Mouse (Mus musculus) MEL-GATA-1-ER (cell line): ENCODE measurements around the gene Eif2a.
"Not testable (repeated sequence)": the region's sequence is repeated elsewhere in the genome, so short reads cannot be mapped to it uniquely, and the experiment has no call there.

ENCODE experiments used
- DNase-seq: peaks from one replicate; pipeline ENCODE4 v3.0.0-alpha.2; 2012; ENCODE audit warnings: low read depth; ENCODE audit errors: extremely low read depth

The Eif2a gene

DNA sequence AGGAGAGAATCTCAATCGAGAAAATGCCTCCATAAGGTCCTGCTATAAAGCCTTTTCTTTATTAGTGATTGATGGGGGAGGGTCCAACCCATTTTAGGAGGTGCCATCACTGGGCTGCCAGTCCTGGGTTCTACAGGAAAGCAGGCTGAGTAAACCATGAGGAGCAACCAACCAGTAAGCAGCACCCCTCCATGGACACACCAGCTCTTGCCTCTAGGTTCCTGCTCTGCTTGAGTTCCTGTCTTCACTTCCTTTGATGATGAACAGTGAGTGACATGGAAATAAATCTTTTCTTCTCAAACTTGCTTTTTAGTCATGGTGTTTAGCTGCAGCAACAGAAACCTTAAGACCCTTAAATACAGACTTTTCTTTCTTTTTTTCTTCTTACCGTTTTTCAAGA is 4.3 kb upstream of the Eif2a start:
- no peak for DNase-seq

DNA sequence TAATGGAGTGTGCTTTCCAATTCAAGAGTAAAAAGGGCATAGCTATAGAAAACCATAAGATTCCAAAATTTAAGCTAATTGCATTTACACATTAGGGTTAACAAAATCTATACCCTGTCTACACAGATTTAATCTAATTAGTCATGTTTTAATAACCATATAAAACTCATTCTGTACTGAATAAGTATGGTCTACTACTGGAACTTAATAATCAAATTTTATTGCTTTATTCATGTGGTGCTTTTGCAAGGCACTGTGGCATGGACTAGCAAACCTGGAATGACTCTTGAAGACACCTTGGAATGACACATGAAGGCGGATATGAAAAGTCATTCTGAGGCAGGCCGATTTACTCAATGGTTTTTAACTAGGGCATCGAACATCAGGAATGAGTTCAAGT is 2.2 kb upstream of the Eif2a start:
- no peak for DNase-seq

DNA sequence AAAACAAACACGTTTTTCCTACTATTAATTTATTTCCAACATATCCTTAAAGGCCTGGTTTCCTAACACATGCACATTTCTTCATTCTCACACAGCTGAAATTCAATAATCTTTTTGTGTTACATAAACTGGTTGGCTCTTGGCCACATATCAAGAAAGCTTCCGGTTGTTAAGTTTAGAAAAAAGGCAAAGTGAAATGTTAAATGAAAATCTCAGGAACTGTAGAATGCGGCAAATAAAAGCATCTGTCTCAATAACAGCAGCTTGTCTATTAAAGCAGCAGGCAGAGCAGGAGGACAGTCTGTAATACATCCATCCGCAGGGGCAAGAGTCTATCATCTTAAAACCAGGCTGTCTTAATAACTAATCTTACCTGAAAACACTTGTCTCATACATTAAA is 1.4 kb upstream of the Eif2a start:
- no peak for DNase-seq

DNA sequence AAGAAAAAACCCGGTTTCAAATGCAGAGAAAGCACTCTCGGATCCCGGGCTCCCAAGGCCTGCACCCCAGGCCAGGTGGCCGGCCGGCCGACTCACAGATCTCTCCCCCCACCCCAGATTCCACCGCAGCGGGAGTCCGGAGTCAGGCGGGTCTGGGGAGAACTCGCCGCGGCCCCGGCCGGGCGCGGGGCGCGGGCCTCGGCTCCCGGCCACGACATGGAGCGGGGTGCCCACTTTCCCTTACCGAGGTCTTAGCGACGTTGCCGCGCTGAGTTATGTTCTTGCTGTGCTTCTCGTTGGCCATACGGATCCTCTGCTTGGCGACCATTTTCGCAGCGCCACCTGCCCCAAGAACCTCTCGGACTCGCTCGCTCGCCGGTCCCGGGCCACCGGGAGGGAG is 455 bp upstream of the Eif2a start:
- DNase-seq, result no peak

DNA sequence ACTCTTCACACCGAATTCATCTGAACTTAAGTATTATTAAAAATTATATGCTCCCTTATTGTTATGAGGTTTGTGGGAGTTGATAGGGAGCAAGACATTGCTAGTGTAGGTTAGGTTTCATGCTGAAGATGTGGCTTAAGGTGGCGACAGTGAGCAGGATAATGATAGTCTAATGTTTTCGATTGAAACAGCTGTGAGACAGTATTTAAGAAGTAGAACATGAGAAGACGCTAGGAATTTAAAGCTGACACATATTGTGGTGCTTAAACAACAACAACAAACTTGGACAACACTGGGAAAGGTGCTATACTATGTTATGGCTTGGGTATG is 752 bp downstream of the Eif2a start:
- DNase-seq, result no peak

DNA sequence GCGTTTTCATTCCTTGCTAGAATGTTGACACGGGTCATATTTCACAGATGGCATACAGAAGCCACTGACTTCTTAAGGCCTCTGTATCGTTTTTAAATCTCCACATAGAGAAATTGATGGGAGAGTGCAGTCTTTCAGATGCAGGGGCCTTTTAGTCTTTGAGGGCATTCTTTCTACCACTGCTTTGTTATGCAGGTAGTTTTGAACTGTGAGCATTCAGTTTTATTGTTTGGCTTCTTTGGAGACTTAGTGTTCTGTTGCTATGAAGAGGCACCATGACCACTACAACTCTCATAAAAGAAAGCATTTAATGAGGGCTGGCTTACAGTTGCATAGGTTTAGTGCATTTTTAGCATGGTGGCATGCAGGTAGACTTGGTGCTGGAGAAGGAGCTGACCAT is 11.0 kb downstream of the Eif2a start:
- DNase-seq, result no peak

DNA sequence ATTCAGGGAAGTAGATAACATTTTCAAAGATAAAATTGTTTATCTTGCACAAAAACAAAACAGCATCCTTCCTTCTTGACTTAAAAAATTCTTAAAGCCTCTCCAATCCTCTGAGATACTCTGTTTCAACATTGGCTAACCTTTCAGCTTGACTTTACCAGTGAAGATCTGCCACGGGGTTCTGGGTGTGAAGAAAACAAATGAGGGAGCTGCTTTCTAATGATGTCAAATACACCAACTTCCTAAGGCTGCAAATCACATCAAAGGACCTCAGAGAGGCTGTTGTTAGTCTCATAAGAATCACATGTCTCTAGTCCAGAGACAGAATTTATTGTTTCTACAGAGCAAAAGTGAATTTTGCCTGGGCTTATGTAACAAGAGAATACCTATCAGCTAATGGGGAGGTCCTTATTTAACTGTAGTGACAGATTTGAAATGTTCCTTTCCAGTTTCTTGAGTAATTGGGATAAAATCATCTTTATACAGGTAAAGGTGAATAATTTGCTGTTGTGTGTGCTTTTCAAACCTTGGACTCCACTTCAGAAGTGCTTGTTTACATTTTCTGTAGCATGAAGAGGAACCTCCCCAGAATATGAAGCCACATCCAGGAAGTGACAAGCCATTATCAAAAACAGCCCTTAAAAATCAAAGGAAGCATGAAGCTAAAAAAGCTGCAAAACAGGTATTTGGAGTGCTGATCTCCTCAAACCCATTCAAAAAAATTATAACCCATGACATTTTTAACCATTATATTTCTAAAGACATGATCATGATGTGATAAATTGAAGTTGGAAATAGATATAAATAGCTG is 26.6 kb downstream of the Eif2a start:
- DNase-seq, result no peak

DNA sequence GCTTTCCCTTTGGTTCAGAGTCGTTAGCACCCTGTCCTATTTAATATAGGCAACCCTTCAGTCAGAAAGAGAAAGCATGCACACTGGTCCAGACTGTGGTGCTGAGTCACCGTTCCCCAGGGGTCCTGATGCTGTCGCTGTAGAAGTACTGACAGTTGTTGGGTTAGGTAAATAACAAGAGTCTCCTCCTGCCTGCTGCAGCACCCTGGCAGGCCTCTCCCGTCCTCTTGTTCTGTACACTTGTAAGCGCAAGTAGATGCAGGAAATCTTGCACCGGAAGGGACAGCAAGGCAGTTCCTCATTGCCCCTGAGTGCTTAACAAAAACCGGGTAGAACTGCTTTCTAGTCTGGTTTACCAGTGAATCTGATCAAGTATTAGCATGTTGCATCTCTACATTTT is 31.0 kb downstream of the Eif2a start:
- no peak for DNase-seq

DNA sequence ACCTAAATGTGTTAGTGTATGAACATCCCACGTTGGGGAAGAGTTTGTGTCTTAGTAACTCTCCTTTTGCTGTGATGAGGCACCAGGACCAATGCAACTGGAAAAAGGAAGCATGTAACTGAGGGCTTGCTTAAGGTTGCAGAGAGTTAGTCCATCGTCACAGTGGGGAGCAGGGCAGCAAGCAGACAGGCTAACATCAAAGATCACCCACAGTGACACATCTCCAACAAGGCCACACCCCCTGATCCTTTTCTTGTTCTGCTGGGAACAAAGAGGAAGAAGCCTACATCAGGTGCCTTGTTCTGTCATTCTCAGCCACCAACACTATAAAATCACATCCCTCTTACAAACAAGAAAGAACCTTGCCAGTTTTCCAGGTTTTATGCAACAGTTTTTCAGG is 34.3 kb downstream of the Eif2a start:
- DNase-seq, result no peak

DNA sequence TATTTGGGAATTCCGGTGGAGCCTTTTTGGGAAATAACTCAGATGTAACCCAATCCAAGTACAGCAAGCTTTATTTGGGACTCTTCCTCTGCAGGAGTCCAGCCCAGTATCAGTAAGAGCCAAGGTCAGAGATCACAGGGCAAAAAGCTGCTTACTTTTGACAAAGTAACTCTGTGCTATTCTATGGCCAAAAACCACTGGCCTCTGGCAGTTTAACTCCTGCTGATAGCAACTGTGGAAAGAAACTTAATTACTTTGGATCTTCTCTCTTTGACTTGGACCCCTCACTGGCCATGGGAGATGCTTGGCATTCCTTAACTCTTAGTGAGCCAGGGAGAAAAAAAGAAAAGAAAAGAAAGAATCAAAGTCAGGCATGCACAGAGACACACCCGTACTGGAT is 35.8 kb downstream of the Eif2a start:
- no peak for DNase-seq

DNA sequence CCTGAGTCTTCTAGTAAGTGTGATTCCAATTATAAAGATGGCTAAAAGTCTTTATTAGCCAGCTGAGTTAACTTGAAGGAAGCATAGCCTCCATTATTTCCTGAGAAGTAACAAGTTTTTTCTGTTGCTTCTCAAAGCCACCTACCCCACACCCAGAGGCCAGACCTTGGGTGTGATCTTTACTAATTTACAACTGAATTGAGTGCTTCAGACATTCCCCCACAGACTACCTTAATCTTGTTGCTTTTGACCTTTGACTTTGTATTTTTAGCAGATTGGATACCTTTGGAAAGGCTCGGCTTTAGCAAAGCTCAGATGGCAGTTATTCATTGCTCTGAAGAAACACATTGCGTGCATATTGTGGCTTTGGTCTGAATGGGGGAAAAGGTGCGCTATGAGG is 45.2 kb downstream of the Eif2a start:
- no peak for DNase-seq

DNA sequence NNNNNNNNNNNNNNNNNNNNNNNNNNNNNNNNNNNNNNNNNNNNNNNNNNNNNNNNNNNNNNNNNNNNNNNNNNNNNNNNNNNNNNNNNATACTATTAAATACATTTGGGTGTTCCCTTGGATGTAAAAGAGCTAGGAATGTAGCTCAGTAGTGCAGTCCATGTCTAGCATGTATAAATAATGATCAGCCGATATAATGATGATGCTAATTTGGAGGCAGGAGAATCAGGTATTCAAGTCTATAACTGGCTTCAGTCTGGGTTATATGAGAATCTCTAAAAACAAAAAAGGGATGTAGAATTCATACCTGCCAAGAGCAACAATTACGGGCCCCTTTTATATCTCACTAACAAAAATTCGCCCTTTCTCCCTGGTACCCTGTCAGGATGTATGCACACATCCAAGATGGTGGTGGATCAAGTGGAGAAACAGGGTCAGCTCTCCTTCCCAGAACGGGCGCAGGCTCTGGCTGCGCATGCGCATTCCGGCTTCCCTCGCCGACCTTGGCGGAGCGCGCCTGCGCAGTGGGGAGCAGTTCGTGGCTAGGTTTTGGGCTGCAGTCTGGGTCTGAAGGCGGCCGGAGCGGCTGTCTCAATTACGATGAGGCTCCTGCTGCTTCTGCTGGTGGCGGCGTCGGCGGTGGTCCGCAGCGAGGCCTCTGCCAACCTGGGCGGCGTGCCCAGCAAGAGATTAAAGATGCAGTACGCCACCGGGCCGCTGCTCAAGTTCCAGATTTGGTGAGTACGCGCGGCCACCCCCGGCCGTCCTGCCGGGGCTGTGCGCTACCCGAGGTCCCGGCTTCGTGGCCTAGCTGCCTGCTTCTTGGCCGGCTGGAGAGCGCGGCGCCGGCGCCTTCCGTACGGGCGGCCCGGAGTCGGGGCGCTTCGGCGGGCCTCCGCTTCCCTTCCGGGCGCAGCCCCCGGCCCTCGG is 50.8 kb downstream of the Eif2a start, which contains the start of gene Selenot:
Selenot (plus strand) TSS at position 500 of the 930 bp plus-strand sequence.
- DNase-seq, result peak; percentile 85

DNA sequence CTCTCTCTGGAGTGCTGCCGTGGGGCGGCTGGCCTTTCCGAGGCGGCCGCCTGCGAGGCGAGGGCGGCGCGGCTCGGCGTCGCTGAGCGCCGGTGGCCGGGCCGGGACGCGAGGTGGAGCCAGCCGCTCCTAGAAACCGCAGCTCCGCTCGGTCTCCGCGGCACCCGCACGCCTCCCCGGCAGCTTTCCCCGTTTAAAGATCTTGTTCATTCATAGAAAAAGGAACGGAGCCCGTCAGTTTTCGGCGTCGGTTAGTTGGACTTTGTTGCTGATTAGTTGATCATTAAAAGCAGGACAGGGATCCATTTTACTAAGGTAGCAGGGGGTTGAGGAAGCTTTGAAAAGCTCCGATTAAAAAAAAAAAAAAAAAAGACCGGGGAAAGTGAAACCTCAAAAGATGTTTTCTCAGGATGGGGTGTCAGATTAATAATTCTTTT is 51.5 kb downstream of the Eif2a start:
- peak; percentile 29 for DNase-seq

DNA sequence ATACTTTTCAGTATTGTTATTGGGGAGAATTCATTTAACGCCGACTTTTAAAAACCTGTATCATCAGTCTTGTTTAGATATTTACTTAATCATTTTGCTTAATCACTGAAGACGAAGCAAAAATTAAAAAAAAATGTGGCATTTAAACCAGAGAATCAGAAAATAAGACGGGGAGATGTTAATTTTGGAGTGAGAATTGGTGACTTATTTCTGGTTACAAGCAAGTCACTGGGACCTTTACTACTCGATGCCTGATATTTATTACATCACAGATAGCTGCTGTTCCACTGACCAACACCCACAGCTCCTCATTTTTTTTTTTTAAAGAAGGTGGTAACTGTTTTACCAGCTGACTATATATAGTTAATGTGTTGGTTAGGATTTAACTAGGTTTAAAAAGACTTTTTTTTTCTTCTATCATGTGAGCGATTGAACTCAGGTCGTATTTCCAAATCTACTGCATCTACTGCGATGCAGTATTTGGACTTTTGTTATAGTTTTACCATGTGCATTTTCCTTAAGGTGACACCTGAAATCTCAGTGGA is 52.0 kb downstream of the Eif2a start:
- peak; percentile 27 for DNase-seq

DNA sequence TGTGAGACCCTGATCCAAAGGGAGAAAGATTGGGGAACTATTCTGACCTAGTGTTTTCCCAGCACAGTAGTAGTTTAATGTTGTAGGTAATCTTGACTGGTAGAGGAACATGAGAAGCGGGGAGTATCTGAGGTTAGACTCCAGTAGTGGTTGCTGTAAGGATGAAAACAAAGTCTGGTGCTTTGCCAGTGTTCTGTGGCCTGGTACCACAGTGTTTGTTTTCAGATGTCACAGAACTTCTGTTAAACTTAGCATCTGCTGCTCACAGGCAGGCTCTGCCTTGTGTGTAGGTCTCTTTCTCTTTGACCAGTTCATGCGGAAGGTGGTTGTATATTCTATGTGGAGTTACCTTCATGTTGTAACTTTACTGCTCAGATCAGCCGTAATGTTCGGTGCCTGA is 55.9 kb downstream of the Eif2a start:
- no peak for DNase-seq

DNA sequence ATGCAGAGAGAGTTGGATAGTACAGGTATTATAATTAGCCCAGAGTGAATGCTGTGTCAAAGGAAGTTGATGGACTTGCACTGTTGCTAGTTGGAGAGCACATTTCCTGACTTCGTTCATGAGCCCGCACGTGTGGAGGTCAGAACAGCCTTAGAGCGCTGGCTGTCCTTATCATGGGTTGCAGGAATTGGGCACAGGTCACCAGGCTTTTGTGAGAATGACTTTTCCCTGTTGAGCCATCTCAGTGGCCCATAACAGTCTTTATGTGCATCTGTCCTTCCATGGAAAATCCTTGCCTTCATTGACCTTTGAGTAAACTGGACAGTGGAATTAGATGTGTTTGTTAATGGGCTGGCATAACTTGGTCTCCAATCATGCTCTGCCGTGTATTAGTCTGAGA is 56.7 kb downstream of the Eif2a start:
- DNase-seq, result no peak

DNA sequence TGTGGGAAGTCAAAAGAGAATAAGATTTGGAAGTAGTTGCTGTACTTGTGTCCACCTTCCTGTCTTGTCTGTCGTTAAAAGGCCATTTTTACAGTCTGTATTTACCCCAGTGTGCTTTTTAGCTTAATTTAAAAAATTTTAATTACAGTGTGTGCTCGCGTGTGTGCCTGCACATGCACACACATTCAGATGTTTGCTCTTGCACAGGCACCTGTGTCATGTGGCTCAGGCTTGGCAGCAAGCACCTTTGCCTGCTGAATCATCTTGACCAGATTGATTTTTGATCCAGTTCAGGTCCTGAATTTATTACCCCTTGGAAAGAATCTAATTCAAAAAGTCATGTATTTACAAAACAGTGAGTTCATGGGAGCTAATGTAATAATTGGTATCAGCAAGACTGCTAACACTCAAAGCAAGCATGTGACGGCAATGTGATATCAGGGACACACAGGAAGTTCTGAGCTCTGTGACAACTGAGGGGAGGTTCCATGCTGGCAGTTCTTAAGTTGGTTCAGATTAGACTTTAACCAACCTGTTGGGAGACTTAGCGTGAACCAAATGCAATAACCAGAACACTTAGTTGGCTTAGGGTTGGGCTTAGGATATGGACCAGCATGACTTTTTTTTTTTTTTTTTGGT is 57.3 kb downstream of the Eif2a start:
- DNase-seq, result peak; percentile 70

DNA sequence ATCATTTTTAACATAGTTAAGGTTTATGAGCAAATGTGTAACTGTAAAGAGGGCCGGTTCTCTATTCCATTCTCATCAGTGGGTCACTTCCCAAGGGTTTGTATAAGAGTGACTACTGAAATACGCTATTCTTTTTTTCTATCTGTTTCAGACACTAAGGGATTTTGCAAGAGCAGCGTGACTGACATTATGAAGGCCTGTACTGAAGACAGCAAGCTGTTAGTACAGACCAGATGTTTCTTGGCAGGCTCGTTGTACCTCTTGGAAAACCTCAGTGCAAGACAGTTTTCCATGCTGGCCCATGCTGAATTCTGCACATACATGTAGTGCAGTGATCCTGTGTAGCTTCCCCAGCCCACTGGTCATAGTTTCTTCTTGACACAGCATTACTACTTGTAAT is 64.9 kb downstream of the Eif2a start:
- DNase-seq, result not testable (repeated sequence)

DNA sequence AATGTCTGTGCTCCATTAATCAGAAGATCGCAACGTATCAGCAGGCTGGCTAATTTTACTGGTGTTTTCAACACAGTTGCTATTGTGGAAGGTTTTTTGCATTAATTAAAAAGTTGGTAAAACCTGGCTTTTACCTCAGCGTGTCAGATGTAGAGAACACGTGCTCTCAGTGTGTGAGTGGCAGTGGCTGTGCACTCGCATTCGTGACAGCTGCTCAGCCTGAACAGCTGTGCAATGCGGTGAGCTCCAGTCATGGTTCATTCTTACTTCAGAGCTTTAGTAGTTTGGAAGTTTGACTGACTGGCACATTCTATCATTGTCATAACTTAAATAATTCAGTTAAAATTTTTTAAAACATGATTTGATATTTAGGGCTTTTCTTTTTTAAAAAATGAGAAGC is 67.0 kb downstream of the Eif2a start:
- DNase-seq, result not testable (repeated sequence)

DNA sequence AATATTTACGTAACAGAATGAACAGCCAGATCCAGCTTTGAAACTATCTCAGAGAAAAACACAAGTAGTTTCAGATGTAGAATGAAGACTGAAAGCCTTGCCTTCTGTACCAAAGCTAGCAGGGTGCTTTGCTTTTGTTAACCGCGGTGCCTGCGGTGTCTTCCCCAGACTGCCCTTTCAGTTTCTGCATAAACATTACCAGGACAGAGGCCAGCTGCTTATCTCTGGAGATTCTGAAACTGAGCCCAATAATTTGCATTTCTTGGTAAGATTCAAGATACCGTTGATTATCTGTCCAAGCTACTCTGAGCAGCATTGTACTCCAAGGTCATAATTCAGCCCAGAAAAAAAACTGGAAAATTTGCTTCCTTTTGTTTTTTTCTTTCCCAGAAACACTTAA is 68.0 kb downstream of the Eif2a start:
- no peak for DNase-seq
